Mouse (Mus musculus) heart, postnatal 36 days (tissue): ENCODE results near the gene Gm17654. TPM values are rescaled to one million over a fixed set of nuclear protein-coding genes. Genes with fewer than 3 reads are reported as not detected.
"Not testable (repeated sequence)": the region's sequence is repeated elsewhere in the genome, so short reads cannot be mapped to it uniquely, and the experiment has no call there.

Experiments used
- DNase-seq, 2 experiments: peaks; one replicate each; pipeline ENCODE4 v3.0.0; 2021 to 2022
- intact Hi-C: fragments of 180-260 bp; cut with DNase I; formaldehyde crosslinking; loops from one replicate; pipeline ENCODE4 v1.15.1; 2025
- total RNA-seq, 2 experiments: library from RNA; stranded (reverse); gene quantifications; 2 replicates each; pipeline ENCODE4 v1.2.3; 2021

Gm17654 gene
- not detected for total RNA-seq

DNA sequence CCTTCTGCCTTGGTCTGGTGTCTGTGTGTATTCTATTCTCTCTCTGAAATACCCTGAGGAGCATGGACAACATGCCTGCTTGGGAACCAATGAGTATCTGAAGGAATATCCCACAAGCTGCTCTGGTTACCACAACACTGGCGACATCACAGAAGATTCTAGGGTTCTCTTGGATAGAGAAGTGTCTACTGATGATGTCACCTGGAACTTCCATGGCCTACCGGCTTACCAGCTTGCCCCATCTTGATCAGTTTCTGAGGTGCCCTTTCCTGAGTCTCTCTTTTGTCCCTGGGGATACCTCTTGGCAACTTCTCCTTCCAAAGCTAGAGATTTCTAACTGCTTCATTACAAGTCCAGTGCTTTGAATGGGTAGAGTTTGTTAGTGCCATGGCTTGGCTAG lies at the start of gene Gm17654:
Gene Gm17654 (minus strand): TSS at position 101 of the 400 bp plus-strand sequence.
- DNase-seq, intact Hi-C loops: not testable (repeated sequence)

DNA sequence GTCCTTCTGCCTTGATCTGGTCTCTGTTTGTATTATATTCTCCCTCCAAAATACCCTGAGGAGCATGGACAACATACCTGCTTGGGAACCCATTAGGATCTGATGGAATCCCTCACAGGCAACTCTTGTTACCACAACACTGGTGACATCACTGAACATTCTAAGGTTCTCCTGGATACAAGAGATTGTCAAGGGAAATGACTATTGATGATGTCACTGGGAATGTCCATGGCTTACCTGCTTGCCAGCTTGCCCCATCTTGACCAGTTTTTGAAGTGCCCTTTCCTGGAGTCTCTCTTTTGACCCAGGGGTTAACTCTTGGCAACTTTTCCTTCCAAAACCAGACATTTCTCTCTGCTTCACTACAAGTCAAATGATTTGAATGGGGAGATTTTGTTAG lies 29.0 kb upstream of the Gm17654 start, which contains the start of gene Gm10375:
Gene Gm10375 (minus strand): TSS at position 101 of the 400 bp plus-strand sequence.
- intact Hi-C loops, DNase-seq: not testable (repeated sequence)

DNA sequence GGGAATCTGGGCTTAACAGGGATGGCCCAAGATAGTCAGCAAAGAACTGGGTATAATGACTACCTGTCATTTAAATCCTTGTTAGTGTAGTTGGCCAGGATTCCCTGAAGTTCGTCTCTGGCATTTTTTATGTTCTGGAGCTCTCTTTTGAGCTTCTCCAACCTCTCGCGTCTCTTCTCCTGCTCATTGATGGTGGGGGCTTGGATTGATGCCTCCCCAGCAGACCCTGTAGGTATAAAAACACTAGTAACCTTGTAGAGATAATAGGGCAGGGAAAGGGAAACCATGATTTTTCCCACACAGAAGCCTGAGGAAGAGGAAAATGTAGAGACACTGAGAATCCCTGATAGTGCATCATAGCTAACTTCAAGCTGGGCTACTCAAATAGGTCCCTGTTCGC lies 977 bp downstream of the Gm17654 start:
- intact Hi-C loops, DNase-seq: not testable (repeated sequence)

DNA sequence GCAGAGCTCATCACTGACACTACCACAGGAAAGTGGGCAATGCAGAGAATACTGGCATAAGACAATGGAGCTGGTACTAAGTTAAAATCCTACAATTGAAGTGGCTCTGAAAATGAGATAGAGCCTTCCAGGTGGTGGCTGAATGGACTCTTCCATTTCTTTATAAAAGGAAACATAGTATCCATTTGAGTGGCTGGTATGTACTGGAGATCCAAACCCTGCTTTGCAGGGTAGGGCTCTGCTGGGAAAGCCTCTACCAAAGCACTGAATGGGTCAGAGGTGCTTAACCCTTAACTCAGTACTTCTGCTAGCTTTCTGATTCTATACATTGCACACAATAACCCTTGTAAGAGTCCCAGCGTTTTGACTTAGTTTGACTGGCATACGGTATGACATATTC lies 26.7 kb downstream of the Gm17654 start:
- DNase-seq, intact Hi-C loops: not testable (repeated sequence)

DNA sequence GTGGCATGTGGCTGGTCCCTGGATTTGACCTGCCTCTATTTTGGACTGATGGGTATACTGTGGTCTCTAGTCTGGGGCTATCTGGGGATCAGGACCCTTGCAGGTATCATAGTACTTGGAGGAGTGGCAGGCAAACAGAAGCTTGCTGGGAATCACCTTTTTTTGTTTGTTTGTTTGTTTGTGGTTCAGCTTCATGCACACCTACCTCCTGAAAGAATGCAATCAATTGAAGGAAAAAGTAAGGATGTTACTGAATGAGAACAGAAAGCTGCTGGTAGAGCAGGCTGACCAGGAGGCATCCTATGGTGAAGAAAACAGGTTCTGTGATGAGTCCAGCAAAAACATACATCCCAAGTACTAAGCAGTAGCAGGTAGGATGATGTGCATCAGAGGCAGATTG lies 32.7 kb downstream of the Gm17654 start:
- intact Hi-C loops, DNase-seq: not testable (repeated sequence)

DNA sequence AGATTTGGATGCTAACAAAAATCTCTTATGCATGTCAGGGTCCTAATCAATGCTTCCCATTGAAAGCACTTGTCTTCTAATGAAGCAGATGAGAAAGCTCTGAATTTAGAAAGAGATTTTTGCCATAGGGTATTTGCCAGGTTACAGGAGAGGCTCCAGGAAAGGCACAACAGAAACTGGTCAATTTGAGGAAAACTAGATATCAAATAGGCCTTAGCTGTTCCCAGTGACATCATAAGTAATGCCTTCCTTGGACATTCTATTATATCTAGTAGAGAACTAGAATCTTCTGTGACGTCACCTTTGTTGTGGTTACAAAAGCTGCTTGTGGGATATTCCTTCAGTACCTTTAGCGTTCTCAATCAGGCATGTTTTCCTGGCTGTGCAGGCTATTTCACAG lies 35.7 kb downstream of the Gm17654 start, which contains the start of gene Gm5799:
Gene Gm5799 (plus strand): TSS at position 301 of the 400 bp plus-strand sequence.
- intact Hi-C loops, result not testable (repeated sequence)

DNA sequence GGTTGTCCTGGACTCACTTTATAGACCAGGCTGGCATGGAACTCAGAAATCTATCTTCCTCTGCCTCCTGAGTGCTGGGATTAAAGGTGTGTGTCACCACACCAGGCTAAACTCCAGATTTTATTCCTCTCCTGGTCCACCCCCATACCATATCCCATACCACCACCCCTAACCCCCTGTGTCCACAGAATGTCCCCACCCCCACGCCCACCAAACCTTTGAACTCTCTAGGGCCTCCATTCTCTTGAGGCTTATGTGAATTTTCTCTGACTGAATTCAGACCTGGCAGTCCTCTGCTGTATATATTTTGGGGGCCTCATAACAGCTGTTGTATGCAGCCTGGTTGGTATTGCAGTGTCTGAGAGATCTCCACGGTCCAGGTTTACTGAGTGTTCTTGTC lies 40.8 kb downstream of the Gm17654 start:
- intact Hi-C loops, result not testable (repeated sequence)

More for the DNA sequence above, 35.7 kb downstream of the Gm17654 start, which contains the start of gene Gm5799:
- not testable (repeated sequence) for DNase-seq

DNA sequence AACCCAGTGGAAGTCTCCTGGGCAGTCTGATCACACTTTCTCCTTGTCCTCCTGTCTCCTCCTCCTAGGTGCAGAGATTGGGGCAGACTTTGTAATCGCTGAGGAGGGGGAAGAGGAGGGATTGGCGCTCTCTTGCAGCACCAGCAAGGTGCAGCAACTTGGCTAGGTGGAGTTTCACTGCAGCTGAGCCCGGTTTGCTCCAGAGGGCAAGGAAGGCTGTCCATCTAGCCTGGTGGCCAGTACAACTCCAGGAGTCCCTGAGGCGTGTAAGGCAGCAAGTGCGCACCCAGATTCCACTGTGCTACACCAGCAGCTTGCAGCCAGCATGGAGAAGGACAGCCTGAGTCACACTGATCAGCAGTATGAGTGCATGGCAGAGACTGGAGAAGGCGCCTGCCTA lies 46.6 kb downstream of the Gm17654 start:
- intact Hi-C loops, result not testable (repeated sequence)
- peak in 1 of 2 experiments; percentile 6 for DNase-seq

More for the DNA sequence above, 40.8 kb downstream of the Gm17654 start:
- peak in 1 of 2 experiments; percentile 2 for DNase-seq

DNA sequence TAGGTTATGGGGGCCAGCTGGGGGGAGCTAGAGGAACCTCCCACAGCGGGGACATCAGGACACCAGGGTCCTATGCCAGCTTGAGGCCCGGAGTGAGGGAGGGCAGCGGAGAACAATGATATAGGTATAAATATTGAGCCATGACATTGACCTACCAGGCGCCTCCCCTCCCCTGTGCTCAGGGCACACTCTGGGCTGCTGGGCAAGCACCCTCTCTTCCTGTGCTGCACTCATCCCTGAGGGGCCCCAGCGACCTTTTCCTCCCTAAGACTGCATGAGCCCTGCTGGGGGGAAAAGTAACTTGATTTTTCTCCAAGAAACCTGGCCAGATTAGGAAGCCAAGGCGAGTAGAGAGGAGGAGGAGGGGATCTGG lies 46.9 kb downstream of the Gm17654 start:
- intact Hi-C loops, DNase-seq: not testable (repeated sequence)

DNA sequence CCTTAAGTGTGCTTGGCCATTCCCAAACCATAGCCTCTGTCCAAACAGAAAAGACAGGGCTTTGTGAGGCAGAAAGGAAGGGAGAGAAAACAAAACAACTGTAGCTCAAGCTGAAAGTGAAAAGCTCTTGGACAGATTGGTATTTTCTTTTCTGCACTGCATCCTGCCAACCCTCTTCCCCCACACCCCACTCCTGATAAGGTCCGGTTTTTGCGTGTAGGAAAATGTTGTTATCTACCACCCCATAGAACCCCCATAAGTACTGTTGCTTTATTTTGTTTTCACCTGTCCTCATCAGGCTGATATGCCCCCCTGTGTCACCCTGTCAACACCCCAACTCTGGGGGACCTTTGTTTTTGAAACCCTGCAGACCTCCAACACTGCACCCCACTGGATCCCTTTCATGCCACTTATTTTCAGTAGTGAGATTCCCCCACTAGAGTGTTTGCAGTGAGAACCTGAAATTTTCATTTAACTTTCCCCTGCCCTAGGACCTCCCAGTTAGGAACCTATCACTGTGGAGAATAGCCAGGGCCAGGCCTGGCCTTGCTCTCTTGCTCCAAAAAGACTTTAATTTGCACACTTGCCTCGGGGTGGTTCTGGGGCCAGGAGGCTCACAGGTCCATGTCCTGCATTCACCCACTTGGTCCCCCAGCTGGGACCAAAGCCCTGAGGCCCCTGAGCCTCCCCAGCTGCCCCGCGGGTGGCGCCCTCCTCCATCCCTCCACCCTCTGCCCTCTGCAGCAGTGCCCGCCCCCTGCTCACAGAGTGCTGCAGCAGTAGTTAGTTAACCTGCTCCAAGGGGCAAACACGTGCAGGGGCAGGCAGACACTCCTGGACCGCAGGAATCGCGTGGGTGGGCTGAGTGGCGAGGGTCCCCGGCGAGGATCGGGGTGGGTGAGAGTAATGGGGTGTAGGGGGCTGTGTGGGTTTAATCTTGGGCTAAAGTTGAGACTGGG lies 47.6 kb downstream of the Gm17654 start:
- peak in 1 of 2 experiments; percentile 14 for DNase-seq
- intact Hi-C loops, result not testable (repeated sequence)

Other genes with a start within 250 kb of the Gm17654 start
- not detected for gene 1700001F09Rik, start 231.3 kb downstream of the Gm17654 start, total RNA-seq
- gene Gm8138, start 162.8 kb downstream of the Gm17654 start, total RNA-seq, result not detected
- gene Gm5799, start 35.6 kb downstream of the Gm17654 start, total RNA-seq, result not detected
- gene Gm10375, start 28.9 kb upstream of the Gm17654 start, total RNA-seq, result not detected
- not detected for gene Gm8165, start 98.1 kb upstream of the Gm17654 start, total RNA-seq
- under 1 TPM; 0.38 to 0.44 TPM for gene Gm7324, start 118.7 kb upstream of the Gm17654 start, total RNA-seq
- gene Gm16506, start 148.3 kb upstream of the Gm17654 start, total RNA-seq, result not detected
- not detected for gene Gm6526, start 168.7 kb upstream of the Gm17654 start, total RNA-seq
- gene Gm8180, start 205.6 kb upstream of the Gm17654 start, total RNA-seq, result not detected